Mouse (Mus musculus): ENCODE data around the gene Prps1l1.

The Prps1l1 gene

DNA sequence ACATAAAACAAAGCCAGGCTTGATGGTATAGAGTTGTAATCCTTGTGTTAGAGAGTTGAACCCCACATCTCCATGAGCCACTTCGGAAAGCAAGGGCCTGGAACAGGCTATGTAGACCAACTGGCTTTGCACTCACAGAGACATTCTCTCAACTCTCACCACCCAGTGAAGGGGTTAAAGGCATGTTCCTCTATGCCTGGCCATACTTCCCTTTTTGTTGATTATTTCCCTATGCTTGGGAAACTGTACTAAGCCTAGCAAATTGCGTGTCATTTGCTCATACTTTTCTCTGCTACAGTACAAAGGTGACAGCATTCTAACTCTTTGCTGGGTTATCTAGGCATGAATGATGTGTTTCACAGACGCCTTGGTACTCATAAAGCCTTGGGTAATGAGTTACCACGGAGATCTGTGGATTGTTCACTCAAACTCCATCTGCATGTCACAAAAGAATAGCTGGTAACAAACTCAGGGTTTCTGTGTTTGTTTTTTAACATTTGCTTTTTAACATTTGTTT lies 41.4 kb downstream of the Prps1l1 start:
- no peak for DNase-seq

DNA sequence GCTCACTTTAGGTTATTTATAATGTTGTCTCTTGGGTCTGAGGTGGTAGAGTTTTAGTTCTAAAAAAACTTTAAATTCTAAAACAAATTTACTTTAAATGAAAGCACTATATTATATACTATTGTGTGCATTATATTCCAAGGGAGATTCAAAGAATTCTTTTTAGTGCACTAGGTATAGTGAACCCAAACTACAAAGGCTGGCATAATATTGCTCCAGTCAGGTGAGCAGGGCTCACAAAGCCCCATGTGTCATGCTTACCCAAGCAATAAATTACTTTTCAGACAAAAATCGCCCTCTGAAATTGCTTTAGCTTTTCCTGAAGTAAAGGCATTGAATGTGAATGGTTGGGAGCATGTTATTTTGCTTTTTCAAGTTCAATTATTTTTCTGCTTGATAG lies 43.0 kb downstream of the Prps1l1 start:
- DNase-seq = no peak

All from thymus, adult 18-20 months (tissue).